ENCODE assay signal across 8 mouse cellular contexts in genomic region chr6:41606214-41606613, GRCm38 (mm10). TPM values are rescaled to one million over a fixed set of nuclear protein-coding genes. Genes with fewer than 3 reads are reported as not detected.
DNase-seq lines count a peak whose midpoint lies in the region; ATAC-seq lines count a peak whose summit lies in the region.

No protein-coding gene starts in this region.

- peaks cover 20% of the 10 kb centered on the region for H3K4me1 ChIP-seq in forebrain, embryonic 10.5 days
- H3K4me1 ChIP-seq in stomach, embryonic 16.5 days (ENCODE audit: control insufficient read depth, insufficient read depth, low read length) = 0 out of 2 replicates have a peak, but pooled peaks cover 3% of the 10 kb centered on the region

- H3K9ac ChIP-seq in stomach, embryonic 16.5 days (ENCODE audit: low read length) = no peak overlapping the region

- peak; percentile 23 to 33; a peak in 2 of 4 replicates for ATAC-seq in hematopoietic stem cell, adult 5-6 weeks (replicated peaks in 1 of 2; ENCODE audit: insufficient read depth in 1 of 2, low FRiP score in 2 of 2, low TSS enrichment in 1 of 2, low read depth in 1 of 2, poor library complexity in 2 of 2, severe bottlenecking in 2 of 2)
- ATAC-seq in megakaryocyte-erythroid progenitor cell, adult 5-6 weeks (replicated peaks; ENCODE audit: low FRiP score, low TSS enrichment, poor library complexity, severe bottlenecking) = peak; percentile 43
- no peak for ATAC-seq in stomach, embryonic 16.5 days (ENCODE audit: insufficient read depth, low FRiP score)

- H3K27me3 ChIP-seq in forebrain, embryonic 10.5 days (ENCODE audit: poor library complexity, severe bottlenecking) = peaks cover 14% of the 10 kb centered on the region
- H3K27me3 ChIP-seq in stomach, embryonic 16.5 days (ENCODE audit: control insufficient read depth, insufficient read depth, low read length) = no peaks in the 10 kb centered on the region

- peak overlapping the region; percentile 69 for H3K4me3 ChIP-seq in forebrain, embryonic 10.5 days
- peak overlapping the region; percentile 83 for H3K4me3 ChIP-seq in stomach, embryonic 16.5 days (replicated peaks; ENCODE audit: low read length)

- H3K4me2 ChIP-seq in stomach, embryonic 16.5 days (ENCODE audit: low read depth, low read length) = peak overlapping the region; percentile 98

- no peaks in the 10 kb centered on the region for H3K36me3 ChIP-seq in forebrain, embryonic 10.5 days (replicated peaks)
- no peaks in the 10 kb centered on the region for H3K36me3 ChIP-seq in stomach, embryonic 16.5 days (ENCODE audit: control insufficient read depth, insufficient read depth, low read length)

- WGBS in forebrain, embryonic 10.5 days = 2% methylated on average over 4 of the region's 4 CpGs
- 21% methylated on average over 4 of the region's 4 CpGs for WGBS in stomach, embryonic 16.5 days

- DNase-seq in 416B (ENCODE audit: low read depth) (peak; percentile 8), NIH3T3 (ENCODE audit: low read depth) (peak; percentile 41)
- no peak for DNase-seq in forebrain, embryonic 10.5 days (ENCODE audit: extremely low spot score, low spot score)
- DNase-seq in layer of hippocampus, adult 9-11 months = peak; percentile 59
- DNase-seq in cerebellum, adult 8-10 months = no peak

- H3K27ac ChIP-seq in forebrain, embryonic 10.5 days = peak overlapping the region; percentile 90; the same call in 1 of the 2 replicates
- H3K27ac ChIP-seq in stomach, embryonic 16.5 days (ENCODE audit: low read length) = no peak overlapping the region

- no peaks in the 10 kb centered on the region for H3K9me3 ChIP-seq in forebrain, embryonic 10.5 days
- H3K9me3 ChIP-seq in stomach, embryonic 16.5 days (replicated peaks; ENCODE audit: control insufficient read depth, low read length) = no peaks in the 10 kb centered on the region

RNA-seq across cellular contexts. Expression of gene Ephb6, which starts 0.9 kb away (rescaled TPM):
- polyA plus RNA-seq in forebrain, embryonic 10.5 days (2016; fragmentation: Nextera tagmentation; extraction: Ambion mirVana) = 14.6 and 16.6 TPM in 2 replicates
- total RNA-seq in hematopoietic stem cell, adult 5-6 weeks (2017) = 10.7 and 17.9 TPM in 2 replicates
- total RNA-seq in megakaryocyte-erythroid progenitor cell, adult 5-6 weeks (2014; fragmentation: Nextera tagmentation) = 1.5 and 12.2 TPM in 2 replicates
- total RNA-seq in megakaryocyte-erythroid progenitor cell, adult 5-6 weeks (2017) = 4.3 and 7.2 TPM in 2 replicates
- 11.0 and 11.7 TPM in 2 replicates for polyA plus RNA-seq in stomach, embryonic 16.5 days (2015; fragmentation: Nextera tagmentation; extraction: Ambion mirVana)

RNA-seq across cellular contexts. Expression of gene Trpv6, which starts 30.0 kb away (rescaled TPM):
- 0.16 and 0.25 TPM in 2 replicates for polyA plus RNA-seq in forebrain, embryonic 10.5 days (2016; fragmentation: Nextera tagmentation; extraction: Ambion mirVana)
- not detected in 2 replicates for total RNA-seq in hematopoietic stem cell, adult 5-6 weeks (2017)
- not detected in 2 replicates for total RNA-seq in megakaryocyte-erythroid progenitor cell, adult 5-6 weeks (2014; fragmentation: Nextera tagmentation)
- total RNA-seq in megakaryocyte-erythroid progenitor cell, adult 5-6 weeks (2017) = not detected in 2 replicates
- 10.0 and 10.9 TPM in 2 replicates for polyA plus RNA-seq in stomach, embryonic 16.5 days (2015; fragmentation: Nextera tagmentation; extraction: Ambion mirVana)

Comparison
In these comparisons a context has a peak if more than half of its experiments do, and no peak if none do; other contexts are left out.
1. DNase-seq: peak in 416B (single experiment), NIH3T3 (single experiment) and layer of hippocampus, adult 9-11 months (single experiment); none in forebrain, embryonic 10.5 days (single experiment) and cerebellum, adult 8-10 months (single experiment).